Mouse (Mus musculus): ENCODE results near the gene Acadm.

The Acadm gene

DNA sequence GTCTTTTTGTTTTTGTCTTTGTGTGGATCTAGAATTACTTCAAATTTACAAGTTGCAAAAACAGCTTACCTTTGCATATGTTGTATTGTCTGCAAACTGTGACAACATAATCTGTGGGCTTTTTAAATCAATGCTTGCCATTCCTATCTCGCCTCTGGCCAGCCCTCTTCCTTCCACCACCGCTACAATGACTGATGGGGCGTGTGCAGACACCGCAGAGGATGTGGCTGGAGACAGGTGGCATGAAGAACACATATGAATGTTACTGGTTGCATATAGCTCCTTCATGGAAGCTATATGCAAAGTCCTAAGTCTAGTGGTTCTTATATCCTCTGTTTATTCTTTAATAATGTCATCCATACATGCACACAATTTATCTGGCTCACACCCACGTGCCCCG is 47.2 kb downstream of the Acadm start:
- no peak for DNase-seq

- DNase-seq = no peak
These were observed 49.0 kb downstream of the Acadm start for GRCm38 (mm10) chr3:153895454-153895853.

DNA sequence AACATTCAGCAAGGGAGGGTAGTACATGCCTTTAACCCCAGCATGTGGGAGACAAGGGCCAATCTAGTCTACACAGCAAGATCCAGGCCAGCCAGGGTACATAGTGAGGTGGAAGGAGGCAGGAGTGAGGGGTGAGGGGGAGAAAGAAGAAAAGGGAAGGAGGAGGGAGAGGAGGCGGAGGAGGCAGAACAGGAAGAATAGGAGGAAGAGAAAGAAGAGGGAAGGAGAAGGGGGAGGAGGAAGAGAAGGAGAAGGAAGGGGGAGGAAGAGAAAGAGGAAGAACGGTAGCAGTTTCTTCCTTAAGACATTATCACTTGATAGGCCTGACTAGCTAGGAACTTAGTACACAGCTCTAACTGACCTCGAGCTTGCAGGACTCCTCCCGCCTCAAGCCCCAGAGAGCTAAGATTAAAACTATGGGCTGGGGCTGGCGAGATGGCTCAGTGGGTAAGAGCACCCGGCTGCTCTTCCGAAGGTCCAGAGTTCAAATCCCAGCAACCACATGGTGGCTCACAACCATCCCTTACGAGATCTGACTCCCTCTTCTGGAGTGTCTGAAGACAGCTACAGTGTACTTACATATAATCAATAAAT is 55.1 kb downstream of the Acadm start:
- DNase-seq = no peak

DNA sequence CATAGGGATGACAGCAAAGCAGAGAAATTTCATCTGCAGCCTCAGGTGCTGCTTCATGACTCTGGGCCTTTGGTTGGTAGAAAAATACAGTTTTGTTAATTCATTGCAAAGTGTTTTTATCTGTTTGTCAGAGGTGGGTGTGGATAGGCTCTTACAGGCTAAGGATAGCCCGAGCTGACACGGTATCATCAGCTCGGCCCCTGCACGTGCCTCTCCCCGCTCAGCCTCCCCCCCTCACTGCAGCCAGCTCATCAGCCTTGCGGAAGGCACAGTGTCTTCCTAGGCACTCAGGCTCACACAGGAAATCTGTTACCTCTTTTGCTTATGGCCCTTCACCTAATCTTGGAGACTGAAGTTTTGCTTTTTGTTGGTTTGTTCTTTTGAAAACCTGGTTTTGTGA is 56.3 kb downstream of the Acadm start:
- no peak for DNase-seq

DNA sequence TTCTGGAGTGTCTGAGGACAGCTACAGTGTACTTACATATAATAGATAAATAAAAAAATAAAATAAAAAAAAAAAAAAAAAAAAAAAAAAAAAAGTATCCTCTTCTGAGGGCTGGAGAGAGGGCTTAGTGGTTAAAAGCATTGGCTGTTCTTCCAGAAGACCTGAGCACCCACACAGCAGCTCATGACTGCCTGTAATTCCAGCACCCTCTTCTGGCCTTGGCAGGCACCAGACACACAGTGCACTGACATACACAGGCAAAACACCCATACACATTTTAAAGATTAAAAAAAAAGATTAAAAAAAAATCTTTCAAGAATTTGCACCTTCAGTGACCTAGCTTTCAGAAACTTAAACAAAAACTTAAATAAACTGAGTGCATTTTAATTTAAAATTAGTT is 58.1 kb downstream of the Acadm start:
- no peak for DNase-seq
